Mouse (Mus musculus) heart, postnatal 14 days (tissue): ENCODE results near the gene Mpdu1. TPM values are rescaled to one million over a fixed set of nuclear protein-coding genes. Genes with fewer than 3 reads are reported as not detected.
"Not testable (repeated sequence)": the region's sequence is repeated elsewhere in the genome, so short reads cannot be mapped to it uniquely, and the experiment has no call there.

Source experiments
- DNase-seq, 2 experiments: peaks; one replicate each; pipeline ENCODE4 v3.0.0; 2021 to 2022
- intact Hi-C: fragments of 180-260 bp; cut with DNase I; formaldehyde crosslinking; loops from one replicate; pipeline ENCODE4 v1.15.1; 2025
- long read RNA-seq, 2 experiments: library from polyadenylated mRNA; stranded (forward); transcript quantifications; one replicate each; pipeline ENCODE4 v2.0.0; 2021
- total RNA-seq, 2 experiments: library from RNA; stranded (reverse); gene quantifications; 2 replicates each; pipeline ENCODE4 v1.2.3; 2021

Gene Mpdu1
- total RNA-seq: 10 to 100 TPM; 20.9 to 21.6 TPM
- long read RNA-seq, experiment 1, transcript Mpdu1-201 (7 exons, 1,321 nt): major isoform, 11 of 14 reads
- long read RNA-seq, experiment 1, partial matches to known transcripts: 0 of 14 reads
- long read RNA-seq, experiment 1, other reads (novel, unspliced or antisense): 1 of 14 reads
- long read RNA-seq, experiment 2, transcript Mpdu1-201 (7 exons, 1,321 nt): major isoform, 10 of 13 reads
- long read RNA-seq, experiment 2, partial matches to known transcripts: 0 of 13 reads
- long read RNA-seq, experiment 2, other reads (novel, unspliced or antisense): 2 of 13 reads

- intact Hi-C loops: no loop called here
Observed at GRCm38 (mm10) chr11:69662213-69662966, at the start of gene Mpdu1. Mpdu1 (minus strand) TSS chr11:69662642.

GRCm38 (mm10) chr11:69711082-69711481 is 48.6 kb upstream of the Mpdu1 start:
- intact Hi-C loops: no loop called here
- DNase-seq: no peak

More at GRCm38 (mm10) chr11:69662213-69662966, at the start of gene Mpdu1:
- peak; percentile 93 to 95 for DNase-seq

- intact Hi-C loops: no loop called here
Observed at GRCm38 (mm10) chr11:69710470-69710869, 48.0 kb upstream of the Mpdu1 start.

GRCm38 (mm10) chr11:69709554-69710446 is 47.4 kb upstream of the Mpdu1 start:
- no peak for DNase-seq

More at GRCm38 (mm10) chr11:69710470-69710869, 48.0 kb upstream of the Mpdu1 start:
- no peak for DNase-seq

DNA sequence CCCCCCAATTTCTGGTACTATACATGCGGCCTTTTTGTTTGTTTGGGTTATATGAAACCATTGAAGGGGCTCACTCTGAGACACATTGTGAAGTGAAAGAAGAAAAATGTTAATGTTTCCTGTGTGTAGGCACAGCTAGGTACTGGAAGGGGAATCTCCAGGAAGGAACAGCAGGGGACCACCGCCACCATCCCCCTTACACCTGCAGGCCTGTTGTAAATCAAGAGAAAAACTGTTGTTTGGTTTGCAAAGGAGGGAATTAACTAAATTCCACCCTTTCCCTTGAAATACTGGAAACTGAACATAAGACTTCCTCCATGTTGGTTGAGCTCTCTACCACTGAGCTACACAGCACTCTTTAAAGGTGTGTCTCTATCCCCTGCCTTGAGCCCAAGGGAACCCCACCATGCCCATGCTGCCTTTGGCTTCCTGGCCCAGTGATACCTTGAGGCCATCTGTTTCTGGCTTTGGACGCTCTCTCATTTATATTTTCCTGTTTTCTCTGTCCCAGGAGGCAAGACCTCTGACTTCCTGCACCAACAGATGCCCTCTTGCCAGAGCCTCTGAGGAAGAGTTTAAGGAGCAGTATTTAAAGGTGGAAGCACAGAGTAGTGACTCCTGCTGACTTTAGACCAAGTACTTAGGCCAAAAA is 46.3 kb upstream of the Mpdu1 start:
- DNase-seq: no peak
- intact Hi-C loops: no loop called here

More at GRCm38 (mm10) chr11:69709554-69710446, 47.4 kb upstream of the Mpdu1 start:
- intact Hi-C loops: no loop called here

- DNase-seq: no peak
- intact Hi-C loops: no loop called here
Observed at GRCm38 (mm10) chr11:69707873-69708381, 45.5 kb upstream of the Mpdu1 start.

- intact Hi-C loops: no loop called here
- DNase-seq: no peak
Observed at GRCm38 (mm10) chr11:69707480-69707847, 45.0 kb upstream of the Mpdu1 start.

- intact Hi-C loops: no loop called here
- DNase-seq: peak; percentile 76 to 86
Observed at GRCm38 (mm10) chr11:69706775-69707479, 44.5 kb upstream of the Mpdu1 start.

DNA sequence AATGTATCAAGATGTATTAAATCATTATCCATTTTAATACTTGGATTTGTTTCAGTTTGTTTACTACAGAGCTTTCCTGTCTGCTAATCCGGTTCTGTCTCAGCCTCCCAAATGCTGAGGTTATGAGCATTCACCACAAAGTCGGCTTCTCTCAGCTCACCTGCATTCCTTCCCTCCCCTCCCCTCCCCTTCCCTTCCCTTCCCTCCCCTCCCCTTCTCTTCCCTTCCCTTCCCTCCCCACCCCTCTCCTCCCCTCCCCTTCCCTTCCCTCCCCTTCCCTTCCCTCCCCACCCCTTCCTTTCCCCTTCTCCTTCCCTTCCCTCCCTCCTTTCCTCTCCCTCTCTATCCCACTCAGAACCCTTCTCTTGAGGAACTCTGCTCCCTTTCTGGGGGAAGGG is 42.2 kb upstream of the Mpdu1 start:
- intact Hi-C loops: no loop called here
- no peak for DNase-seq

GRCm38 (mm10) chr11:69703814-69704612 is 41.6 kb upstream of the Mpdu1 start:
- no peak for DNase-seq
- intact Hi-C loops: no loop called here

DNA sequence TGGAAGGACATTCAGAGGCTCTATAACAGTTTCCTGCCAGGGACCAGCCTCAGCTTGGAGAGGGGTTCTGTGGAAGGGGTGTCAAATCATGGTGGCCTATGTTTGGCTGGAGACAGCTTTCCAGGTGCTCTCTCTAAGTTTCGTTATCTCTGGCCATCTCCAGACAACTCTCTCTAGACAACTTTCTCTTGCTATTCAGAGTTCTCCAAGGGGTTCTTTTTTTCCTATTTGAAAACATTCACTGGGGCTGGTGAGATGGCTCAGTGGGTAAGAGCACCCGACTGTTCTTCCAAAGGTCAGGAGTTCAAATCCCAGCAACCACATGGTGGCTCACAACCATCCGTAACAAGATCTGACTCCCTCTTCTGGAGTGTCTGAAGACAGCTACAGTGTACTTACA is 40.9 kb upstream of the Mpdu1 start:
- DNase-seq, intact Hi-C loops: not testable (repeated sequence)

- intact Hi-C loops, DNase-seq: not testable (repeated sequence)
Observed at GRCm38 (mm10) chr11:69702886-69703285, 40.4 kb upstream of the Mpdu1 start.

DNA sequence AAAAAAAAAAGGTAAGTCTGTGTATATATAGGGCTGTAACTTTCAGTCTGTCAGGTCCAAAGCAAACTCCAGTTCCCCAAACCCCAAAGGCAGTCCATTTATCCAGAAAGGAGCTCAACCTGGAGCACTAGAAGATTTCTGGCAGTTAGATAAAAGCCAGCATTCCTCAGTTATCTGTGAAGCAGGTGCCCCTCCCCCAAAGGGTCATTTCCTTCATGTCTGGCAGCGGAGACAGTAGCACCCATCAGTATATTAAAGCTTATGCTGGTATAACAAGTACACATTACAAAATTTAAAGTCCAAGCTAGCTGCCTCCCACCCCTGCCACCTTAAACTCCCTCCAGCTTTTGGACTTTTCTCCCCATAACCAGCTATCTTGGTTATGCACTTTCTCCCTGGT is 37.2 kb upstream of the Mpdu1 start:
- intact Hi-C loops: no loop called here
- DNase-seq: no peak

DNA sequence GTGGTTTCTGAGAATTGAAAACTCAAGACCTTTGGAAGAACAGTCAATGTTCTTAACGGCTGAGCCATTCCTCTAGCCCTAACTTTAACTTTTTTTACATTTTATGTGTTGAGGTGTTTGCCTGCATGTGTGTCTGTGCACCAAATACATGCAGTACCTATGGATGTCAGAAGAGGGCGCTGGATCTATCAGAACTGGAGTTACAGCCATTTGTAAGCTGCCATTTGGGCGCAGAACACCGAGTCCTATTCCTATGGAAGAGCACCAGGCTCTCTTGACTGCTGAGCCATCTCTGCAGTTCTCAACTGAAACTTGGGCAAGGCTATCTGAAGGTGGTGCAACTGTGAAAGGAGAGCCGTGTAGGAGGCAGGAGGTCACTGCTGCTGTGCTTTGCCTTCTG is 36.1 kb upstream of the Mpdu1 start:
- DNase-seq: no peak
- intact Hi-C loops: no loop called here

- DNase-seq: no peak
- intact Hi-C loops: no loop called here
Observed at GRCm38 (mm10) chr11:69697396-69697795, 35.0 kb upstream of the Mpdu1 start.

DNA sequence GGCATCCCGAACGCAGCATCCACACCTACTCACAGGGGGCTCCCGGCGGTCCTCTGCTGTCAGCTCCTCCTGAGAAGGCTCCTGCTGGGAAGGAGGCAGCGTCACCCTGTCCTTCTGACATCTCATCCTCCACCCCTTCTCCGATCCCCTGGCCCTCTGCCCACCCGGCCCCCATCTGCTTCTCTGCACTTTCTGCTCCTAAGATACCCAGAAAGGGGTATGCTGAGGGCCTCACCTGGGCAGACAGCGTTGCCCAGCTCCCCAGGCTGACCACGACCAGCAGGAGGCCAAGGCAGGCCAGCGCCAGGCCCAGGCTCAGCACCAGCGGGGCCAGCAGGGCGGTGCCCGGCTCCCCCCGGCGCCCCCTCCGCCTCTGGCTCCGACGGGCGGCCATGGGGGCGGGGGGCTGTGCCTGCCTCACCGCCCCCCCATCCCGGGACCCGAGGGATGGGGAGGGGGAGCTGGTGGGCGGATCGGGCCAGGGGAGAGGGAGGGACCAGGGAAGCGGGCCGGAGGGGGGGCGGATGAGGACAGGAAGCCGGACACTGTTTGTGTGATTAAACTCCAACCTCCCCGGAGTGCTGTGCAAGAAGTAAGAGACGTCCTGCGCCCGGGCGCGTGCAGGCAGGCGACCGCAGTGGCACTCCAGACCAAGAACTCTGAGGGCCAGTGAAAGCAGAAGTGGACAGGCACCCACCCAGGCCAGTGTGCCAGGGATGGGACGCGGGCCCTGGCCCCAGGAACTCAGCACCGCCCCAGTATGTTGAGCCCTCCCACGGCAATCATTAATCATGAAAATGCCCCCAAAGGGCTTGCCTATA is 33.1 kb upstream of the Mpdu1 start, which contains the start of the genes Tnfsf12 and Tnfsfm13:
Gene Tnfsf12 (minus strand): TSS at position 489 of the 821 bp plus-strand sequence.
Gene Tnfsfm13 (minus strand): TSS at position 738 of the 821 bp plus-strand sequence.
- intact Hi-C loops: no loop called here

GRCm38 (mm10) chr11:69695046-69695360 is 32.6 kb upstream of the Mpdu1 start:
- intact Hi-C loops: no loop called here
- DNase-seq: no peak

More for the DNA sequence above, 33.1 kb upstream of the Mpdu1 start, which contains the start of the genes Tnfsf12 and Tnfsfm13:
- peak; percentile 84 to 85 for DNase-seq
